Mouse (Mus musculus) embryo, embryonic 10 days (tissue): ENCODE results near the gene Tspan15.

Experiments
- DNase-seq: peaks from one replicate; pipeline ENCODE4 v3.0.0-alpha.2; 2015; ENCODE audit warnings: low spot score

Tspan15 gene

DNA sequence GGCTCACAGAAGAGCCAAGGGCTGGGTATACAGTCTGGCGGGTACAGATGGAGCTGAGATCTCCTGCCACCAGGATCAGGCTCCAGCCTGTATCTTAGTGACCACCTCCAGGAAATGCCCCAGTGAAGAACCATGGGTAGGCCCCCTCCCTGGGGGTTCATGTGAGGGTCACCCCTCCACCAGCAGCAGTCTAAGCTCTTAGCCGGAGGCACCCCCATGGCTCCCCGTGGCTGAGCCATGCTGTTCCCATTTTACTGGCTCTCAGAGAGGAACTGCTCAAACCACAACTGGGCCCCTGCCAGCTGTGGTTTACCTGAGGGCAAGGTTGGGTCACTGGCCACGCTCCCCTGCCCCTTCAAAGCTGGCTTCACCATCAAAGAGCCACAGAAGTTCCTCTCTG, 41.1 kb downstream of the Tspan15 start:
- no peak for DNase-seq

- DNase-seq = no peak
These were observed 41.7 kb downstream of the Tspan15 start for GRCm38 (mm10) chr10:62189303-62189702.

DNA sequence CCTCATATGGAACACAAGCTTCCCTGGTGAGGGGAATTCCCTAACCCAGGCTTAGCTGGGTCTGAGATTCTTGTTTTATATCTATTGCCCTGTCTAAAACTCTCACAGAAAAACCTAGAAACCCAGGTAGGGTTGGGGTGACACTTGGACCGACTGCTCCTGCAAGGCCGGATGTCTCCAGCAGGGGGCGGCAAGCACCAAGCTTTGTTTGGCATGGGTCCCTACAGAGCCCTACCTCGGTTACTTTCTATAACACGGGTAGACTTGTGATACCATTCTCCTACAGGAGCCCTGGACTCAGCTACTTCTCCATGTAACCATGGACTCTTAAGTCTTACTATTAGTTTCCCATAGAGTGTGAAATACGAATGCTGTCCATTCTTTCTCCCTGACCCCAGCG, 44.2 kb downstream of the Tspan15 start:
- DNase-seq = peak; percentile 83

GRCm38 (mm10) chr10:62183053-62183452, 48.0 kb downstream of the Tspan15 start:
- peak; percentile 99 for DNase-seq

GRCm38 (mm10) chr10:62182471-62183014, 48.5 kb downstream of the Tspan15 start:
- no peak for DNase-seq

DNA sequence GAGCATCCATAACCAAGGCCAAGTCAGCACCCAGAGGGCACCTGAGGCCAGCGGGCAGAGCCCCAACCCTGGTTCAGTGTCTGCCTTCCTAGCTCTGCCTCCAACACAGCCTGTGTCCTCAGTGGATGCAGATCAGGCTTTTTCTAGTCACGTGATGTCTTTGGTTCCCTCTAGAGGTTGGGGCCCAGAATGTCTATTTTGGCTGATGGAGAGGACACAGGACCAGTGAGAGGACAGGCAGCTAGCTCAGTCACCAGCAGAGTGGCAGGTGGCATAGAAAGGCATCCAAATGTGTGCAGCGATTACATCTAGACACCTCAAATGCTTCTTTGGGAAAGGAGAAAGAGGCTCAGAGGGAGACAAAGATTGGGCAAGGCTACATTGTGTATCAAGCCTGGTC, 49.4 kb downstream of the Tspan15 start:
- DNase-seq = peak; percentile 19

DNA sequence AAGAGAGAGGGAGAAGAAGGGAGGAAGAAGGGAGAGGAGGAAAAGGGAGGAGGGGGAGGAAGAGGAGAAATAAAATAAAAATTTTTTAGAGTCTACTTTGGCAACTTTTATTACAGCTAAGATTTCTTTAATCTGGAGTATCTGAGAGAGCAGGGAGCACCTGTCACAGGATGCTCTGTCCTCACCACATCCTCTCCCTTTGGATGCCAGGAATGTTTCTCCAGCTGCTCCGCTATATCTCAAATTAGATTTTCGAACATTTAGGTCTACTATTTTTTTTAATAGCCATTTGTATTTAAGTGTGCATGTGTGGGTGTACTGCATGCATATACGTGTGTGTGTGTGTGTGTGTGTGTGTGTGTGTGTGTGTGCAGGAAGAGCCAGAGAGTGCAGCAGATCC, 51.1 kb downstream of the Tspan15 start:
- no peak for DNase-seq

- DNase-seq = peak; percentile 71
These were observed 56.3 kb downstream of the Tspan15 start for GRCm38 (mm10) chr10:62174533-62175313.

GRCm38 (mm10) chr10:62173941-62174448, 57.1 kb downstream of the Tspan15 start:
- DNase-seq = no peak

DNA sequence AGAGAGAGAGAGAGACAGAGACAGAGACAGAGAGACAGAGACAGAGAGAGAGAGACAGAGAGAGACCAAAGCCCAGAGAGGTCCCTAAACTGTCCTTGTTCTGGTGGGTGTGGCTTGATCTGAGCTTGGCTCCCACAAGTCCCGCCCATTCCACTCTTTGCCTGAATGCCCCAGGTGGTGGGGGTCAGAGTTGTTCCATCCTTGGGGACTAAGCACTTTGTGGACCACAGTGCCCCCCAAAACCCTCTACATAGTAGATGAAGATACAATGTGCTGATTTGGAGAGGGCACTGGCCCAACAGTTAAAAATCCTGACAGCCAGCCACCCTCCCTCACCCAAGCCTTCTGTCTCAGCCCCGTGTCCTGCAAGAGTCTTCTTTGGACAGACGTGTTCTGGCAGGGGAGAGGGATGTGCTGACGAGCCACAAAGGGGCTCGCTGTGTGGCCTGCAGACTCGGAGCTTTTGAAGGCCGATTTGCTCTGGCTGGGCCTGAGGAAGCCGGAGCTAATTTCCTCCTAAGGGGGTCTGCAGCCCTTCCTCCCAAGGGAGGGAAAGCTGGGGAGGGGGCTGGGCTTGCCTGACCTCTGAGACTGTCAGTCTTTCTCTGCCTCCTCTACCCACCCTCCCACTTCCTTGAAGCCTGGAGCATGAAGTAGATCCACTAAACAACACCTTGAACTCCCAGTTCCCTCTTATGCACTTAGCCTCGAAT, 58.1 kb downstream of the Tspan15 start:
- peak; percentile 59 for DNase-seq

DNA sequence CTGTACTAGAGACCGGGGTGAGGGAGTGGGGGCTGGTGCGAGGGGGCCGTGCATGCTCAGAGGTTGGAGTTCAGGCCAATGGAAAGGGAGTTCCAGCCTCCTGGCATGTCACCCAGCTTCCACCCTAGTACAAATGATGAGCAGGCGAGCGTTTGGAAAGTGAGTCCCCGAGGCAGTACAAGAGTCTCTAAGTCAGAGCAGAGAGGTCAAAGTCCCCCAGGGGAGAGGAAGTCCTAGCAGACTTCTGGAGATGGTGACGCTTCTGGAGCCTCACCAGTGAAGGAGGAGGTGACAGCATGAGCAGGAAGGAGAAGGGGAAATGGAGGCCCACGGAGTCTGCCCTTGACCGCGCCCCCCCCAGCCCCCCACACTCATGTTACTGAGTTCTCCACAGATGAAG, 68.6 kb downstream of the Tspan15 start:
- DNase-seq = no peak

GRCm38 (mm10) chr10:62149929-62150328, 81.1 kb downstream of the Tspan15 start:
- peak; percentile 61 for DNase-seq

- no peak for DNase-seq
These were observed 83.4 kb downstream of the Tspan15 start for GRCm38 (mm10) chr10:62147466-62148248.

DNA sequence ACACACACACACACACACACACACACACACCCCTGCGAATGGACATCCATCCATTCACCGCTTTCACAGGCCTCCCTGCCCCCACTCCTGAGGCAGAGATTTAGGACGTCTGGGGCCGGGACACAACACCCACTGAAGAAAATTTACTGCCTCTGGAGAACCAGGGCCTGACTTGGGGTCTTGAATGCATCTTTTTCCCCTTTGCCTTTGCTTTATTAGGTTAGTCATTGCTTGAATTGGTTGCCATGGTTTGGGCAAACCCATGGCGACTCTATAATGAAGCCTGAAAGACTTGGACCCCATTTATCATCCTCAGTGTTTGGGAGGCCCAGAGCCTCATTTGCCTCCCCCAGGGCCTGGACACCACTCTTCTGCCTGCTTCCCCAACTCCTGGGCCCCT, 85.1 kb downstream of the Tspan15 start:
- peak; percentile 44 for DNase-seq

DNA sequence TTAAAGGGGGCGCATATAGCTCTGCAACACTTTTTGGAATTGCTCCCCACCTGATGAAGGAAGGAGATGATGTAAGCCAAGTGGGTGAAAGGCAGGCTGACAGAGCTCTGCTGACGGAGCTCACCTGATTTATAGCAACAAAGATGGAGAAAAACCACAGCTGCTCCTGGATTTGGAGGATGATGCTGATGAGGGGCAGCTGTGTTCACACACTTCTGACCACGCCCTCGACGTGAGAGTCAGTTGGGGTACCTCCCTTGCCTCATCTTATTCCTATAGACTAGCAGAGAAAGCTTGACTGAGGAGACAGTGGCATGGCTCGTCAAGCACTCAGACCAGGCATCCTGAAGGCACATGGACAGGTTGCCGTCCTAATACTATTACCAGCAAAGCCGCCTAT, 87.2 kb downstream of the Tspan15 start, which contains the start of gene Fam241b:
Gene Fam241b (minus strand): TSS at position 101 of the 400 bp plus-strand sequence.
- DNase-seq = no peak

DNA sequence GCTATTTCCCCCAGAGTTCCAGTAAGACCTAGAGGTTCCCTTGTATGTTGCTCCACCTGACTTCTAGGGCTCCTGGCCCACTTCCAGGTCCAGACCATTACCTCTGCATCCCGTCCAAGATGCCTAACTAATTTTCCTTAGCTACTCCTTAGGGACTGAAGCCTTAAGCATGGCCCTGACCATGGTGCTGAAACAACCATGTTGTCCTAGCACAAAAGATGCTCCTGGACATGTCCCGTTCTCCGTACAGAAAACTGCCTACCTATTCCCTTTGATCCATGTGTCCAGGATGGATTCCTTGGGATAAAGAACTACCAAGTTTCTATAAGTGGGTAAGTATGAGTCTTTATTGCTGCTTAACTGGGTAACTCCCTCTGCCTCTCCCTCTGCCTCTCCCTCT, 93.0 kb downstream of the Tspan15 start:
- DNase-seq = peak; percentile 90

- no peak for DNase-seq
These were observed 93.9 kb downstream of the Tspan15 start for GRCm38 (mm10) chr10:62137150-62137549.

- no peak for DNase-seq
These were observed 95.2 kb downstream of the Tspan15 start for GRCm38 (mm10) chr10:62135696-62136470.
